Mouse (Mus musculus) ES-Bruce4 (cell line): ENCODE measurements around the gene Slit1.

ENCODE experiments used
- CTCF ChIP-seq: IDR thresholded peaks from one replicate; pipeline ENCODE4 v1.8.1; 2011; ENCODE audit warnings: low read depth, low read length
- POLR2A ChIP-seq: IDR thresholded peaks from one replicate; pipeline ENCODE4 v1.8.1; 2011; ENCODE audit warnings: low read length; ENCODE audit not compliant: insufficient read depth

DNA sequence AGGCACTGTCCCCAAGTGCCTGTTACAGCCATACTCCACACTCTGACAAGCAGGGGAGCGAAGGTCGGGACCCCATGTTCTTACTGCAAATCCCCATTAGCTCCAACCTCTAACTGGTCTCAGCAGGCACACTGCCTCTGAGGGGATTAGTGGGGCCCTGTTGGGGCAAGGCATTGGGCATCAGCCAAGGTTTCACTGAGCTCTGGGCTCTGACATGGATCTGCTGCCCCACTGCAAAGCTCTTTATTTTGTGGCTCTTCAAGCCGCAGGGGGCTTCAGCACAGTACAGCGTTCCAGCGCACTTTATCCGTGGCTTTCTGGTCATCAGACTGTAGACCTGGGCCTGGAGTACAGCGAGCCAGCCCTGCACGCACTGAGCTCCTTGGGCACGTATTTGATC, 86.0 kb downstream of the Slit1 start:
- TF ChIP-seq CTCF: no peak
- TF ChIP-seq POLR2A: no peak
